Mouse (Mus musculus): Measurements from ENCODE around the gene 2200002J24Rik. TPM values are rescaled to one million over a fixed set of nuclear protein-coding genes. Genes with fewer than 3 reads are reported as not detected.
A peak's percentile ranks its signal among the peaks of the same experiment; 100 is the strongest.
"Not testable (repeated sequence)": the region's sequence is repeated elsewhere in the genome, so short reads cannot be mapped to it uniquely, and the experiment has no call there.

Gene 2200002J24Rik
- polyA plus RNA-seq, 1 experiment from 2014 or later = not detected

GRCm38 (mm10) chr7:30730064-30730722, 31.5 kb downstream of the 2200002J24Rik start:
- DNase-seq (ENCODE audit: low spot score); H3K27me3 ChIP-seq (replicated peaks; ENCODE audit: low read depth, poor library complexity, severe bottlenecking); H3K9me3 ChIP-seq: not testable (repeated sequence)
- 21% methylated on average over 20 of the region's 22 CpGs for WGBS
- peaks cover 30% of the 10 kb centered on the region for H3K4me1 ChIP-seq
- H3K4me3 ChIP-seq = peak overlapping the region; percentile 84
- H3K27ac ChIP-seq (replicated peaks) = peak overlapping the region; percentile 91
- H3K36me3 ChIP-seq (replicated peaks) = peaks cover 61% of the 10 kb centered on the region

GRCm38 (mm10) chr7:30736211-30736610, 37.5 kb downstream of the 2200002J24Rik start:
- Histone ChIP-seq H3K27ac (replicated peaks) (no peak overlapping the region), H3K36me3 (replicated peaks) (peaks cover 79% of the 10 kb centered on the region), H3K27me3 (replicated peaks; ENCODE audit: low read depth, poor library complexity, severe bottlenecking) (no peaks in the 10 kb centered on the region), H3K4me1 (no peaks in the 10 kb centered on the region), H3K9me3 (no peaks in the 10 kb centered on the region), H3K4me3 (no peak overlapping the region)
- 89% methylated on average over 3 of the region's 3 CpGs for WGBS
- DNase-seq (ENCODE audit: low spot score) = no peak

- H3K36me3 ChIP-seq (replicated peaks) = peaks cover 30% of the 10 kb centered on the region
- not testable (repeated sequence) for H3K9me3 ChIP-seq; DNase-seq (ENCODE audit: low spot score); H3K27ac ChIP-seq (replicated peaks); H3K4me1 ChIP-seq; H3K27me3 ChIP-seq (replicated peaks; ENCODE audit: low read depth, poor library complexity, severe bottlenecking); H3K4me3 ChIP-seq
- WGBS = 90% methylated on average over 2 of the region's 2 CpGs
These were observed 43.8 kb downstream of the 2200002J24Rik start for GRCm38 (mm10) chr7:30742570-30742969.

DNA sequence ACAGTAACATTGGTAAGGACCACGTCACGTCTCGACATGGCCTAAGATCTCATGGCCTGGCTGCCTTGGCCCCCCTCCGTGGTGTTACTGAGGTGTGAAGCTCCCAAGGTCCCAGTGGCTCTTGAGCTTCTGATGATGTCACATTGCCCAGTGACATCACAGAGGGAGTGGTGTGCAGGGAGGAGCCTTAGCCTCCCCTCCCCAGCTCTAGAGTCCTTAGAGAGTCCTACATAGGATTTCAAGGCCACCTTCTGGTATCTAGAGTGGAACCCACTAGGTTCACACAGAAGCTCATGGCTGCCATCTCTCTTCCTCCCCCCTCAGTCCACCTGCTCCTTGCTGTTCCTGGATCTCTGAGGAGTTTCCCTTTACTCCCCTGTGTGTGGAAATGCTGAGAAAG, 44.9 kb downstream of the 2200002J24Rik start, which contains the start of gene Gapdhs:
Gene Gapdhs, minus strand, starts transcription at position 65 of the 400 bp plus-strand sequence.
- H3K36me3 ChIP-seq (replicated peaks) = peaks cover 23% of the 10 kb centered on the region
- H3K4me3 ChIP-seq; H3K4me1 ChIP-seq; H3K27me3 ChIP-seq (replicated peaks; ENCODE audit: low read depth, poor library complexity, severe bottlenecking); H3K9me3 ChIP-seq; H3K27ac ChIP-seq (replicated peaks); DNase-seq (ENCODE audit: low spot score): not testable (repeated sequence)
- WGBS = 84% methylated on average over 3 of the region's 4 CpGs

- Histone ChIP-seq H3K4me1 (no peaks in the 10 kb centered on the region), H3K27me3 (replicated peaks; ENCODE audit: low read depth, poor library complexity, severe bottlenecking) (no peaks in the 10 kb centered on the region), H3K36me3 (replicated peaks) (peaks cover 23% of the 10 kb centered on the region), H3K9me3 (no peaks in the 10 kb centered on the region), H3K27ac (replicated peaks) (no peak overlapping the region), H3K4me3 (no peak overlapping the region)
- 60% methylated on average over 4 of the region's 4 CpGs for WGBS
- no peak for DNase-seq (ENCODE audit: low spot score)
These were observed 45.4 kb downstream of the 2200002J24Rik start for GRCm38 (mm10) chr7:30744022-30744598.

DNA sequence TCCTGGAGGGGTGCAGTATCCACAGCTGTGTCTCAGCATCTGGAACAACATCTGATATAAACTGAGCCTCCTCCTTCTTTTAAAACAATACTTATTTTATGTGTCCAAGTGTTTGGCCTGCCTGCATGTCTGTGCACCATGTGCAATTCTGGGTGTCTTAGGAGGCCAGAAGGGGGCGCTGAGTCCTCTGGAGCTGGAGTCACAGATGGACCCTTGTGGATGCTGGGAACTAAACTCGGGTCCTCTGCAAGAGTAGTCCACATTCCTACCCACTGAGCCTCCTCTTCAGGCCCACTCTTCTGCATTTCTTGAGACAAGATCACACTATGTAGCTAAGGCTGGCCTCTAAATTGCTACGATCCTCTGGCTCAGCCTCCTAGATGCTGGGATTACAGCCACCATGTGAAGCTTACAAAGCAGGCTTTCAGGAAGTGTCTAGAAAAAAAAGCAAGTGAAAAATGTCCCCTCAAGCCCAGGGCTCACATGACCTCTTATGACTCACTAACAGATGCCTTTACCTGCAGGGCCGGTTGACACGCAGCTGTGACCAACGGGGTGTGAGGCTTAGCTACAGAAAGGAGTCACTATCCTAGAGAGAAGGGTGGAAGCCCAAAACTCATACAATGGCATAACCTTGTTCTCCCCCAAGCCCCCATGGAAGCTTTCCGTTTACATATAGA, 48.9 kb downstream of the 2200002J24Rik start:
- no peak overlapping the region for H3K4me3 ChIP-seq
- H3K27me3 ChIP-seq (replicated peaks; ENCODE audit: low read depth, poor library complexity, severe bottlenecking) = no peaks in the 10 kb centered on the region
- no peak for DNase-seq (ENCODE audit: low spot score)
- H3K27ac ChIP-seq (replicated peaks) = no peak overlapping the region
- no peaks in the 10 kb centered on the region for H3K9me3 ChIP-seq
- peaks cover 9% of the 10 kb centered on the region; the same call in 1 of the 2 replicates for H3K4me1 ChIP-seq
- H3K36me3 ChIP-seq (replicated peaks) = peaks cover 14% of the 10 kb centered on the region; the same call in 1 of the 2 replicates
- WGBS = 88% methylated on average over 7 of the region's 7 CpGs

Other genes with a start within 250 kb of the 2200002J24Rik start
- 1.3 and 2.2 TPM in 2 replicates for gene Kirrel2, start 241.2 kb upstream of the 2200002J24Rik start, polyA plus RNA-seq (2016; fragmentation: Nextera tagmentation; extraction: Ambion mirVana)
- gene Nphs1, start 240.6 kb upstream of the 2200002J24Rik start, polyA plus RNA-seq (2016; fragmentation: Nextera tagmentation; extraction: Ambion mirVana) = 0.15 and 0.63 TPM in 2 replicates
- 0.28 TPM in 1 of 2 replicates, not detected in the other for gene Prodh2, start 205.3 kb upstream of the 2200002J24Rik start, polyA plus RNA-seq (2016; fragmentation: Nextera tagmentation; extraction: Ambion mirVana)
- gene Arhgap33, start 163.9 kb upstream of the 2200002J24Rik start, polyA plus RNA-seq (2016; fragmentation: Nextera tagmentation; extraction: Ambion mirVana) = 24.8 and 25.2 TPM in 2 replicates
- 4.1 and 5.6 TPM in 2 replicates for gene Hspb6, start 146.7 kb upstream of the 2200002J24Rik start, polyA plus RNA-seq (2016; fragmentation: Nextera tagmentation; extraction: Ambion mirVana)
- 17.7 TPM in 2 replicates for gene Proser3, start 146.6 kb upstream of the 2200002J24Rik start, polyA plus RNA-seq (2016; fragmentation: Nextera tagmentation; extraction: Ambion mirVana)
- 42.5 and 45.2 TPM in 2 replicates for gene Lin37, start 139.1 kb upstream of the 2200002J24Rik start, polyA plus RNA-seq (2016; fragmentation: Nextera tagmentation; extraction: Ambion mirVana)
- 91.5 and 94.9 TPM in 2 replicates for gene U2af1l4, start 135.6 kb upstream of the 2200002J24Rik start, polyA plus RNA-seq (2016; fragmentation: Nextera tagmentation; extraction: Ambion mirVana)
- 14.2 and 15.3 TPM in 2 replicates for gene Gm49396, start 135.6 kb upstream of the 2200002J24Rik start, polyA plus RNA-seq (2016; fragmentation: Nextera tagmentation; extraction: Ambion mirVana)
- gene Psenen, start 135.3 kb upstream of the 2200002J24Rik start, polyA plus RNA-seq (2016; fragmentation: Nextera tagmentation; extraction: Ambion mirVana) = 112 and 118 TPM in 2 replicates
- 2.8 and 4.6 TPM in 2 replicates for gene Igflr1, start 133.5 kb upstream of the 2200002J24Rik start, polyA plus RNA-seq (2016; fragmentation: Nextera tagmentation; extraction: Ambion mirVana)
- gene Kmt2b, start 110.2 kb upstream of the 2200002J24Rik start, polyA plus RNA-seq (2016; fragmentation: Nextera tagmentation; extraction: Ambion mirVana) = 8.9 and 10.2 TPM in 2 replicates
- gene Zbtb32, start 100.0 kb upstream of the 2200002J24Rik start, polyA plus RNA-seq (2016; fragmentation: Nextera tagmentation; extraction: Ambion mirVana) = 0.41 TPM in 1 of 2 replicates, not detected in the other
- gene Upk1a, start 86.1 kb upstream of the 2200002J24Rik start, polyA plus RNA-seq (2016; fragmentation: Nextera tagmentation; extraction: Ambion mirVana) = 0.54 and 1.0 TPM in 2 replicates
- gene Cox6b1, start 72.8 kb upstream of the 2200002J24Rik start, polyA plus RNA-seq (2016; fragmentation: Nextera tagmentation; extraction: Ambion mirVana) = 776 and 799 TPM in 2 replicates
- 0.47 and 0.87 TPM in 2 replicates for gene Etv2, start 63.1 kb upstream of the 2200002J24Rik start, polyA plus RNA-seq (2016; fragmentation: Nextera tagmentation; extraction: Ambion mirVana)
- gene Rbm42, start 48.6 kb upstream of the 2200002J24Rik start, polyA plus RNA-seq (2016; fragmentation: Nextera tagmentation; extraction: Ambion mirVana) = 134 and 139 TPM in 2 replicates
- 79.6 and 80.3 TPM in 2 replicates for gene Haus5, start 33.9 kb upstream of the 2200002J24Rik start, polyA plus RNA-seq (2016; fragmentation: Nextera tagmentation; extraction: Ambion mirVana)
- gene Pmis2, start 27.3 kb upstream of the 2200002J24Rik start, polyA plus RNA-seq (2016; fragmentation: Nextera tagmentation; extraction: Ambion mirVana) = not detected in 2 replicates
- 0.53 and 0.77 TPM in 2 replicates for gene Atp4a, start 13.3 kb downstream of the 2200002J24Rik start, polyA plus RNA-seq (2016; fragmentation: Nextera tagmentation; extraction: Ambion mirVana)
- 147 and 151 TPM in 2 replicates for gene Tmem147, start 30.6 kb downstream of the 2200002J24Rik start, polyA plus RNA-seq (2016; fragmentation: Nextera tagmentation; extraction: Ambion mirVana)
- gene Gapdhs, start 44.8 kb downstream of the 2200002J24Rik start, polyA plus RNA-seq (2016; fragmentation: Nextera tagmentation; extraction: Ambion mirVana) = 0.36 and 0.59 TPM in 2 replicates
- 0.68 and 1.0 TPM in 2 replicates for gene Sbsn, start 52.5 kb downstream of the 2200002J24Rik start, polyA plus RNA-seq (2016; fragmentation: Nextera tagmentation; extraction: Ambion mirVana)
- not detected in 2 replicates for gene Dmkn, start 64.8 kb downstream of the 2200002J24Rik start, polyA plus RNA-seq (2016; fragmentation: Nextera tagmentation; extraction: Ambion mirVana)
- not detected in 2 replicates for gene Krtdap, start 89.0 kb downstream of the 2200002J24Rik start, polyA plus RNA-seq (2016; fragmentation: Nextera tagmentation; extraction: Ambion mirVana)
- not detected in 2 replicates for gene Ffar2, start 124.8 kb downstream of the 2200002J24Rik start, polyA plus RNA-seq (2016; fragmentation: Nextera tagmentation; extraction: Ambion mirVana)
- gene Ffar3, start 157.3 kb downstream of the 2200002J24Rik start, polyA plus RNA-seq (2016; fragmentation: Nextera tagmentation; extraction: Ambion mirVana) = not detected in 2 replicates
- 0.05 TPM in 1 of 2 replicates, not detected in the other for gene Ffar1, start 162.6 kb downstream of the 2200002J24Rik start, polyA plus RNA-seq (2016; fragmentation: Nextera tagmentation; extraction: Ambion mirVana)
- gene Cd22, start 181.4 kb downstream of the 2200002J24Rik start, polyA plus RNA-seq (2016; fragmentation: Nextera tagmentation; extraction: Ambion mirVana) = 0.08 and 0.27 TPM in 2 replicates
- gene Mag, start 215.9 kb downstream of the 2200002J24Rik start, polyA plus RNA-seq (2016; fragmentation: Nextera tagmentation; extraction: Ambion mirVana) = 0.32 and 0.39 TPM in 2 replicates
- not detected in 2 replicates for gene Hamp2, start 225.8 kb downstream of the 2200002J24Rik start, polyA plus RNA-seq (2016; fragmentation: Nextera tagmentation; extraction: Ambion mirVana)
- gene Hamp, start 245.1 kb downstream of the 2200002J24Rik start, polyA plus RNA-seq (2016; fragmentation: Nextera tagmentation; extraction: Ambion mirVana) = not detected in 2 replicates

All from embryonic facial prominence, embryonic 10.5 days (tissue).